Mouse (Mus musculus) MEL (cell line): ENCODE data around the gene Psma5. TPM values are rescaled to one million over a fixed set of nuclear protein-coding genes. Genes with fewer than 3 reads are reported as not detected.

Experiments
- DNase-seq: peaks from one replicate; pipeline ENCODE4 v3.0.0; 2011; ENCODE audit warnings: low read depth, low spot score
- H3K27ac ChIP-seq: 2 replicates; pipeline ENCODE4 v1.5.1; 2012; ENCODE audit warnings: low read depth, mild to moderate bottlenecking, control low read depth, low read length, moderate library complexity; ENCODE audit not compliant: control insufficient read depth
- H3K27me3 ChIP-seq, 2 experiments: fragments of 150-350 bp in 1 of 2; sonication (generic) in 1 of 2; 2 replicates each; pipeline ENCODE4 v1.6.1; 2012; ENCODE audit warnings: low read length in 2 of 2, mild to moderate bottlenecking in 2 of 2, improper control_type of control experiment in 1 of 2, moderate library complexity in 1 of 2; ENCODE audit not compliant: insufficient read depth in 2 of 2, control insufficient read depth in 1 of 2
- H3K36me3 ChIP-seq, 2 experiments: 2 replicates each; pipeline ENCODE4 v1.6.1; 2012 to 2014; ENCODE audit warnings: low read length in 2 of 2, improper control_type of control experiment in 1 of 2, inconsistent platforms in 1 of 2, mild to moderate bottlenecking in 1 of 2; ENCODE audit not compliant: insufficient read depth in 2 of 2, control insufficient read depth in 1 of 2
- H3K4me1 ChIP-seq, 2 experiments: fragments of 150-350 bp in 1 of 2; sonication (generic) in 1 of 2; 2 replicates each; pipeline ENCODE4 v1.6.1; 2012; ENCODE audit warnings: low read length in 2 of 2, improper control_type of control experiment in 1 of 2, mild to moderate bottlenecking in 1 of 2; ENCODE audit not compliant: insufficient read depth in 2 of 2, control insufficient read depth in 1 of 2
- H3K4me3 ChIP-seq, 2 experiments: fragments of 150-350 bp in 1 of 2; sonication (generic) in 1 of 2; 2 replicates each; pipeline ENCODE4 v1.5.1; 2012; ENCODE audit warnings: low read depth in 2 of 2, low read length in 2 of 2, mild to moderate bottlenecking in 2 of 2, moderate library complexity in 2 of 2, control low read depth in 1 of 2, improper control_type of control experiment in 1 of 2; ENCODE audit not compliant: control insufficient read depth in 1 of 2, insufficient read depth in 1 of 2
- H3K79me2 ChIP-seq: 2 replicates; pipeline ENCODE4 v1.6.1; 2012; ENCODE audit warnings: mild to moderate bottlenecking, low read length, moderate library complexity; ENCODE audit not compliant: control insufficient read depth, poor library complexity, insufficient read depth
- H3K9ac ChIP-seq: 2 replicates; pipeline ENCODE4 v1.6.1; 2012; ENCODE audit warnings: low read depth, mild to moderate bottlenecking, control low read depth, low read length, moderate library complexity; ENCODE audit not compliant: control insufficient read depth, poor library complexity, severe bottlenecking
- H3K9me3 ChIP-seq: fragments of 150-350 bp; sonication (generic); replicated peaks from 2 replicates; pipeline ENCODE4 v1.6.1; 2012; ENCODE audit warnings: mild to moderate bottlenecking, low read length, improper control_type of control experiment, moderate library complexity; ENCODE audit not compliant: insufficient read depth
- BHLHE40 ChIP-seq: IDR thresholded peaks from 2 replicates; pipeline ENCODE4 v1.6.1; 2012; ENCODE audit warnings: low read depth, mild to moderate bottlenecking, inconsistent platforms, low read length, improper control_type of control experiment, borderline replicate concordance
- CHD1 ChIP-seq: IDR thresholded peaks from 2 replicates; pipeline ENCODE4 v1.6.1; 2012; ENCODE audit warnings: low read depth, mild to moderate bottlenecking, inconsistent platforms, low read length, improper control_type of control experiment
- CHD2 ChIP-seq: IDR thresholded peaks from 2 replicates; pipeline ENCODE4 v1.6.1; 2011; ENCODE audit warnings: low read length, improper control_type of control experiment
- ETS1 ChIP-seq: IDR thresholded peaks from 2 replicates; pipeline ENCODE4 v1.6.1; 2012; ENCODE audit warnings: low read depth, mild to moderate bottlenecking, inconsistent platforms, low read length, improper control_type of control experiment, moderate library complexity
- HCFC1 ChIP-seq: IDR thresholded peaks from 2 replicates; pipeline ENCODE4 v1.6.1; 2012; ENCODE audit warnings: low read depth, mild to moderate bottlenecking, inconsistent platforms, low read length, improper control_type of control experiment, moderate library complexity
- JUND ChIP-seq: IDR thresholded peaks from 2 replicates; pipeline ENCODE4 v1.6.1; 2011; ENCODE audit warnings: low read depth, mild to moderate bottlenecking, improper control_type of control experiment, low read length
- KAT2A ChIP-seq: conservative IDR thresholded peaks from 2 replicates; pipeline ENCODE4 v1.6.1; 2012; ENCODE audit warnings: low read depth, low read length, improper control_type of control experiment, inconsistent platforms
- MAFK ChIP-seq: IDR thresholded peaks from 2 replicates; pipeline ENCODE4 v1.6.1; 2011; ENCODE audit warnings: low read depth, mild to moderate bottlenecking, low read length, improper control_type of control experiment, borderline replicate concordance
- MAX ChIP-seq: IDR thresholded peaks from 2 replicates; pipeline ENCODE4 v1.6.1; 2011; ENCODE audit warnings: low read length, improper control_type of control experiment
- MAZ ChIP-seq: IDR thresholded peaks from 2 replicates; pipeline ENCODE4 v1.6.1; 2012; ENCODE audit warnings: low read depth, mild to moderate bottlenecking, inconsistent platforms, low read length, improper control_type of control experiment
- RAD21 ChIP-seq: IDR thresholded peaks from 2 replicates; pipeline ENCODE4 v1.6.1; 2011; ENCODE audit warnings: mild to moderate bottlenecking, low read depth, low read length, improper control_type of control experiment
- RCOR1 ChIP-seq: IDR thresholded peaks from 2 replicates; pipeline ENCODE4 v1.6.1; 2012; ENCODE audit warnings: low read depth, mild to moderate bottlenecking, inconsistent platforms, low read length, improper control_type of control experiment
- SMC3 ChIP-seq: IDR thresholded peaks from 2 replicates; pipeline ENCODE4 v1.6.1; 2011; ENCODE audit warnings: low read depth, low read length, improper control_type of control experiment
- TAL1 ChIP-seq: IDR thresholded peaks from 2 replicates; pipeline ENCODE4 v1.6.1; 2012; ENCODE audit warnings: mild to moderate bottlenecking, inconsistent platforms, low read length, moderate library complexity, mixed read lengths
- ZC3H11A ChIP-seq: IDR thresholded peaks from 2 replicates; pipeline ENCODE4 v1.6.1; 2012; ENCODE audit warnings: low read depth, mild to moderate bottlenecking, inconsistent platforms, low read length, improper control_type of control experiment
- ZKSCAN1 ChIP-seq: IDR thresholded peaks from 2 replicates; pipeline ENCODE4 v1.6.1; 2012; ENCODE audit warnings: low read depth, mild to moderate bottlenecking, inconsistent platforms, low read length, improper control_type of control experiment, moderate library complexity
- ZNF384 ChIP-seq: IDR thresholded peaks from 2 replicates; pipeline ENCODE4 v1.6.1; 2012; ENCODE audit warnings: low read depth, mild to moderate bottlenecking, inconsistent platforms, low read length, improper control_type of control experiment
- polyA plus RNA-seq, 2 experiments: library from polyadenylated mRNA; stranded (reverse) in 1 of 2; unstranded in 1 of 2; fragments of >175 nt in 1 of 2; fragments of >200 nt in 1 of 2; gene quantifications; 2 replicates each; pipeline versions ENCODE4 v1.2.1 to v1.2.4; 2012; ENCODE audit warnings: low replicate concordance in 2 of 2, low read depth in 1 of 2; ENCODE audit not compliant: insufficient read length in 2 of 2, insufficient read depth in 1 of 2, missing spikeins in 1 of 2
- total RNA-seq: library from RNA; depleted of rRNA; stranded (reverse); fragments of 300-350 nt; gene quantifications from 2 replicates; pipeline ENCODE4 v1.2.3, GENCODE M21; 2012

The Psma5 gene
- total and polyA plus RNA-seq, 3 experiments, result 353 to 429 TPM; not detected in 1

DNA sequence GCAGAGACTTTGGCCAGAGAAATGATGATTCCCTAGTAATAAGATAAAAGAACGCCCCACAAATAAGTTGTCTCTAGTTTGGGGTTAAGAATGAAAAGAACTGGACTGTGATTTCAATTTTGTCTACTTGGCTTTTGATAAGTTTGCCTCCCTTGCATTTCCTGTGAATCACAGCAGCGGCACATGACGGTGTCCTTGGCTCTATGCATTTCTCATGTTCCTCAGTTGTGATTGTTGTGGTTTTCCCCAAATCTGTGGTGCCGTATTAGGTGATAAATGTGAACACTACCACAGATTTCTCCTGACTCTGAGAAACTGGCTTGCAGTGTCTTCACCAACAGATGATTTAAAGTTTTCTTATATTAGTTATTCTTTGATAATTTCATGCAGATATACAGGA lies 65.4 kb downstream of the Psma5 start:
- H3K4me3 ChIP-seq, result no peak overlapping the region
- DNase-seq, result no peak
- no peak for TF ChIP-seq SMC3
- TF ChIP-seq ZKSCAN1, result no peak
- TF ChIP-seq HCFC1, result no peak
- no peak for TF ChIP-seq JUND
- no peak for TF ChIP-seq CHD1
- TF ChIP-seq CHD2, result no peak
- TF ChIP-seq BHLHE40, result peak; percentile 59; the same call in 1 of the 2 replicates
- peak; percentile 82; the same call in 1 of the 2 replicates for TF ChIP-seq RCOR1
- no peak for TF ChIP-seq MAX
- no peak for TF ChIP-seq KAT2A
- TF ChIP-seq, all 39 proteins: peak for 2

DNA sequence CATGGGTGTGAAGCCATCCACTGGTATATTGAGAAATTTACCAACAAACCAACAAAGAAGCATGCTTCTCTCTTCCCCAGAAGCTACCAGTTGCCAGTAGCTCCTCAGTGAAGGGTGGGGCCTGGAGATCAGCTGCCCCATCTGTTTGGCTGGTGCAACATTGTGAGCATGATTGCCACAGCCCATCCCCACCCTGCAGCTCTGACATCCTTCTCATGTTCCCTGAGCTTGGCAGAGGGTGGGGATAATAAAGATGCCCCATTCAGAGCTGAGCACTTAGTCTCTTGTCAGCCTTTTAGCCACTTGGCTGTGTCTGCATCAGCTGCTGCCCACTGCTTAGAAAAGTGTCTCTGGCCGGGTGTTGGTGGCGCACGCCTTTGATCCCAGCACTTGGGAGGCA lies 66.2 kb downstream of the Psma5 start:
- DNase-seq, result peak; percentile 34
- no peaks in the 10 kb centered on the region for H3K79me2 ChIP-seq
- H3K36me3 ChIP-seq, result no peaks in the 10 kb centered on the region
- no peak overlapping the region for H3K9ac ChIP-seq
- H3K4me1 ChIP-seq, result peaks cover 0 to 4% of the 10 kb centered on the region in 2 experiments; a peak in 3 of 4 replicates
- TF ChIP-seq MAZ (no peak), TAL1 (no peak), ETS1 (no peak), ZNF384 (no peak), RAD21 (no peak), MAFK (no peak), ZC3H11A (no peak)
- no peak overlapping the region for H3K27ac ChIP-seq
- H3K9me3 ChIP-seq, result no peaks in the 10 kb centered on the region
- no peaks in the 10 kb centered on the region for H3K27me3 ChIP-seq
- H3K4me3 ChIP-seq, result no peak overlapping the region

More for the DNA sequence above, 65.4 kb downstream of the Psma5 start:
- H3K9me3 ChIP-seq, result no peaks in the 10 kb centered on the region
- H3K79me2 ChIP-seq, result no peaks in the 10 kb centered on the region
- no peak overlapping the region for H3K9ac ChIP-seq
- H3K36me3 ChIP-seq, result no peaks in the 10 kb centered on the region
- no peak overlapping the region for H3K27ac ChIP-seq
- H3K4me1 ChIP-seq, result peaks cover 0 to 4% of the 10 kb centered on the region in 2 experiments; a peak in 3 of 4 replicates
- no peaks in the 10 kb centered on the region for H3K27me3 ChIP-seq
